Mouse (Mus musculus) urinary bladder, adult 18-20 months (tissue): ENCODE data around the gene Podxl2.

ENCODE experiments used
- DNase-seq, 2 experiments: peaks; one replicate each; pipeline ENCODE4 v3.0.0; 2022; ENCODE audit warnings: low spot score in 2 of 2, mixed read lengths in 2 of 2

Podxl2 gene

DNA sequence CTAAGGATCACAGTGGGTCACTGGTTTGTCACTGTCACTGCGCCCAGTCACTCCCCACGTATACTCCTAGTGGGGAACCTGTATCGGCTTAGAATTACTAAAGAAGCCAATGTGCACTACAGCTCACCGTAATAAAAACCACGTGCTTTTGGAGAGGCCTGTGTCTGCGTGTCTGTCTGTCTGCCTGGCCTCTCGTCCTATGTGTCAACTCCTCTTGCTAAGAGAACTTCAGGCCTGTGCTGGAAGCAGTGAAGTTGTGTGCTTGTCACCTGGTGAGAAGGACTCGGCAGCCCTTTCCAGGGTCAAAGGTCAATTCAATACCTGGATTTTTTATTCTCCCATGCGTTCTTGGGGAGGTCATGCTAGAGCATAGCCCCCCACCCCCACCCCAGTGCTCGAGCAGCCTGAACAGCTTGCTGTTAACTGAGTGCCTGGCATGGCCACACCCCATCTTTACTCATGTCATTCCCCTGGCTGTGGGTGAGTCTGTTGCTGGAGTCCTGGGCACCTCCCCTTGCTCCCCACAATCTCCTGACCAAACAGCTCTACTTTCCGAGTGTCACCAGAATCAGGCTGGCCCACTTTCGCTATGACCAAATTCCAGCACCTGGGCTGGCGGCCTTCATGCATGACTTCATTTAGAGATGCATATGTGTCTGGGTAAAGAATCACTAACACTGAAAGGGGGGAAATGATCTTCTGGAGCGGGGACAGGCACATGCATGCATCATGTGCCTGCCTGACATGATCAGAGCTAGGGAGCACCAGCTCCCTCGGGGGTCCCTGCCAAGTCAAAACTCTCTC is 46.4 kb downstream of the Podxl2 start:
- no peak for DNase-seq

DNA sequence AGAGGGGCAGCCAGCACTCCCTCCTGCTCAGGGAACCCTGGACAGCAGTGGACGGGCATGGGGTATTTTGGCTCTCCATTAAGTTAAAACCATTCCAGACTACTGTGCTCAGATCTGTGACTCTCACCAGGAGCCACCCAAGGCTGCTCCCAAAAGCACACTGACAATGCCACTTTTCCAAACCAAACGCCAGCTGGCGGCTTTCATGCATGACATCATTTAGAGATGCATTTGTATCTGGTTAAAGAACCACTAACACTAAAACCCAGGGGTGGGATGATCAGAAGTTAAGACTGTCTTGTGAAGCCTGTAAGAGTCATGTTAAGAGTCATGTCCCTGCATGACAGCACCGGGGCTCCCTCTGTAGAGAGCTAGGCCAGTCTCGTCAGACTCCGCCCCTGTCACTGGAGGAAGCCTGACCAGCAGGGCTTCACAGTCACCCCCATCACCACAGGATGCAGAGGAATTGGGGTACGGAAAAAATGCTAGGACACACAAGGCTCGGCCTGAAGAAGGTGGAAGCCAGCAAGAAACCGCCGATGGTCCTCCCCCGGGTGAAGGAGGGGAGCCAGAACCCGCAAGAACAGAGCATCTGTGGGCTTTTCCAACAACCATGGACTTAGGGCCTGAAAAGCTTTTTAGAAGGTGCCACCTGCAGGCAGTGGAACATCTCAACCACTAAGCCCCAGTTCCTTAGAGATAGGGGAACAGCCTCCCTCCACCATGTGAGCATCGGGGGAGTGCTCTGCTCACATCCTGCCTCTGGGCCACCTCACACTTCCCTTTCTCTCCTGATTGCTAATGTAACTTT is 47.2 kb downstream of the Podxl2 start:
- no peak for DNase-seq

- DNase-seq, result no peak
These were observed 47.9 kb downstream of the Podxl2 start for GRCm38 (mm10) chr6:88826965-88827364.

DNA sequence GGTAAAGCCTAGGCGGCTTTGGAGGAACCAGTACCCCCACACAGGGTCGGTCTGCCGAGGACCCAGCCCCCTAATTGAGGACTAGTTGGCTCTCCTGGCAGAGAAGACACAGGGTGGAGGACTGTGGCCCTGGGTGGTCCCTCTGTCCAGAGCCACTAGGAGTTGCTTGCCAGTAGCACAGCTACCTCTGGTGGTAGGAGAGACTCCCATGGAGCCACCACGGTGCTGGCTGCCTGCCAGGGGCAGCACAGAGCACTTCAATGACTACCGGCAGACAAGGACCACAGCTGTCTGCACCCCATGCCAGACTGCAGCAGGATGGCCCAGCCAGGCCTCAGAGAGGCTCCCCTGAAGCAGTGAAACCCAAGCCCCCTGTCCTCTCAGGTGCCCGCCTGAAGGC is 48.3 kb downstream of the Podxl2 start:
- DNase-seq, result no peak

- DNase-seq, result no peak
These were observed 48.8 kb downstream of the Podxl2 start for GRCm38 (mm10) chr6:88826088-88826487.

DNA sequence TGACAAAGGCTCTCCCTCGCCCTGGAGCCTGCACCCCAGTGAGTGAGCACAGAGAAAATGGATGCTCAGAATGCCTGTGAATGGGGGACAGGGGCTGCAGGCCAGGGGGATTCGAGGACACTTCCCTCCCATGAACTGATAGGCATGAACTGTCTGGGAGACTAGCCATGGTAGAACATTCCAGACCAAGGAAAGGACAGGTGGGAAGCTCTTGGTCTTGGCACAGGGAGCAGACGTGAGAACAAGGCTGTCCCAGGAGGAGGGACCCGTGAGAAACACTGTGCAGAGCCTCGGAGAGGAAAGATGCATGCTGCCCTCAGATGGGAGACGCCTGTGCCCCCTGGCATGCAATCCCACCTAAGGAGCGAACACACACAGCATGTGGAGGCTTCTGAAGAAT is 50.7 kb downstream of the Podxl2 start:
- no peak for DNase-seq

DNA sequence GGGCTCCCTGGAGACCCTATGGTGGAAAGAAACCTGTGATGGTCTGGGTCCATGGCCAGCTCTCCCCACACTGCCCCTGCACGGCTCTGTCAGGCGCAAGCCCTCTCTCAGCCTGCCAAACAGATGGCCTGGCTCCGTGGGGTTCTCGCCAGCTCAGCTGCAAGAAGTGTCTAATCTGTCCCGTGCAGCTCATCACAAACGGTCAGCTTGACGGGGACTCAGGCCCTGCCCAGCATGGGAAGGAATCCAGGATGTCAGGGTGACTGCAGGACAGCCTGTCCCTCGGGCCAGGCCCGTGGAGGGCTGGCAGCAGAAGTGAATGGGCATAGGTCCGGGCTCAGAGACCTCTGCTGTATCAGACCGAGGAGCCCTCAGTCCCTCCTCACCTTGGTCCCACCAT is 52.9 kb downstream of the Podxl2 start:
- DNase-seq, result no peak

DNA sequence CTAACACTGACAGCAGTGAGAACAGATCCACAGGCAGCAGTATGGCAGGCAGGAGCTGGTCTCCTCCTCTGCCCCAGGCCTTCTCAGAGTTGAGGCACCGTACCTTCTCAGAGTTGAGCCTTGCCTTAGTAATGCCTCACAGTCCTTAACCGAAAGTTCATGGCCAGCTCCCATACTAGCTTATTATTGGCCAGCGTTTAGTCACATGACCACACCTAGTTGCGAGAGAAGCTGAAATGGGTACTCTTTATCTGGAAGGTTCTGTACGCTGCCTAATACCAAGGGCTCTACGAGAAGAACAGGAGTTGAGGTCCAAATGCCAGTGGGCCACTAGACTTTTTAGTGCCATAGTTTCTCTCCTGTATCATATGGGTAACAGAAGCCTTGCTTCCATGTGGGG is 53.5 kb downstream of the Podxl2 start:
- DNase-seq, result no peak

DNA sequence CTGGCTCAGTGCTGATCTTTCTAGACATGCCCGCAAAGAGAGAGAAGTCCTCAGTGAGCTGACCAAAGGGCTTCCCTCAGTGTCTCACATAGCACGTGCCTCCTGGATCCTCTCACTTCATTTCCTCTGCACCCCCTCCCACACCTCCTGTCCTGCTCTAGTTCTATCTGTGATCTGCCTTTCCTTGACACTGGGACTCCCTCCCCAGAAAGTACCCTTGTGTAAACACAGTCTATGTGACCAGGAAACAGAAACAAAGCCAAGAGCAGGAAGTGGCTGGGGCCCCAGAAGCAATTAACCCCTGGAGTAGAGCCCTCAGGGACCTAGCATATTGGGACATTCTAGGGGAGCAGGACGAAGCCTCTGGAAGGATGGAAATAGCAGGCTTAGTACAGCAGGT is 54.0 kb downstream of the Podxl2 start:
- no peak for DNase-seq

DNA sequence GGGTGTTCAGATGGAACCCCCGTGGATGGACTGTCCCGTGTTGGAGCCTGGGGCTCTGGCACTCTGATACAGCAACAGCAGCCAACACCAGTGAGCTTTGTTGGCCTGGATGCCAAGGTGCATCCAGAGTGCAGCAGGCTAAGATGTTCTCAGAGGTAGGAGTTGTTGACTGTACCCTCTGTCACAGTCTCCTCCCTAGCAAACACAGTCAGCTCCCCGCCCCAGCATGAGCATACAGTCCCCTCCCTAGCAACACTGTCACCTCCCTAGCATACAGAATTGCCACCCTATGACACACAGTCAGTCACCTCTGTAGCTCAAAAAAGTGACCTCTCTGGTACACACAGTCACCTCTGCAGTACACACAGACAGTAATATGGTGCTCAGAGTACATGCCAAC is 57.9 kb downstream of the Podxl2 start:
- DNase-seq, result no peak

DNA sequence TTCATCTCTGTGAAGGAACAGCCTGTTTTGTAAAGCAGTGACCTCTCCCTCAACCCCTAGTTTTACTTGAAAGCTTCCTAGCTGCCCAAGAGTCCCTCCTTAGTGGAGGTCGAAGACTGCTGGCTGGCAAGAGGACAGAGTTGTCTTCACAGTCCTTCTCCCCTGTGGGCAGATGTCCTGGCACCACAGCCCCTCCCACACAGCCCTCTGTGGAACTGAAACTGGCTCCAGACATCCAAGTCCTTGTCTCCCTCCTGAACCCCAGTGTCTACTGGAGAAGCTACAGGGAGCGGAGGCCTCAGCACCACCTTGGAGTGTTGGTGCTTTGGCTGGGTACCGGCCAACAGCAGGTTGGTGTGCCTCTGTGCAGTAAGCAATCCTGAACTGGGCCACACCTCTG is 59.4 kb downstream of the Podxl2 start:
- no peak for DNase-seq

DNA sequence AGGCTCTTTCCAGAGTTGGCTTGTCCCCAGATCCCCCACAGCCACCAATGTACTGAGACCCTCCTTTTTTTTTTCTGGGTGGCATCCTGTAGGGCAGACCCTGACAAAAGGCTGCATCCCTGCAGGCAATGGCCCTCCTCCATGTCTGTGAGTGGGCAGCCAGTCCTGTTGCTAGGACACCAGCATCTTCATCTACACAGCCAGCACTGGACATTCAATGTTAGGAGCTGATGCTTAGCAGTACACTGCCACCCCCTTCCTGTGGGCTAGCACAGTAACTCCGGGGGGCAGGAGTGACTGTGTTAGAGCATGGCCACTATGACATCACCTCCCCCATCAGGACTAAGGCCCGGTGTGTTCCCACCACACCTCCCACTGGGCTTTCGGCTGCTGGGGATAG is 59.8 kb downstream of the Podxl2 start:
- DNase-seq, result no peak

DNA sequence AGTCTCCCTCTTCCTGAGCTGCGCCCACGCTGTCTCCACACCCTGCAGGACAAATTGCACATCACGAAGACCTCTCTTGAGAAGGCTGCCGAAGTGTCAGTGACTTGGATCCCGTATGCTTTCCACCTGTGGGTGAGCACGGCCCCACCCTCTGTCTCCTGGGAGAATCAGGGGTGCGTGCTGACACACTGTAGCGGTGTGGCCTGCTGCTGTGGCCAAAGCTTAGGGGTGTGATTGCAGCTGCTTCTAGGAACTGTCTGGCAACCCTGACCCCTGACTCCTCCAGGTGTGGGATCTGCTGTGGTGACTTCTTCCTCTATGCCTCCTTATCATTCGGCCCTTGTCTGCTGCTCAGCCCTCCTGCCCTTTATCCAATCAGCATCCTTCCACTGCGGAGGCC is 61.0 kb downstream of the Podxl2 start:
- DNase-seq, result no peak

DNA sequence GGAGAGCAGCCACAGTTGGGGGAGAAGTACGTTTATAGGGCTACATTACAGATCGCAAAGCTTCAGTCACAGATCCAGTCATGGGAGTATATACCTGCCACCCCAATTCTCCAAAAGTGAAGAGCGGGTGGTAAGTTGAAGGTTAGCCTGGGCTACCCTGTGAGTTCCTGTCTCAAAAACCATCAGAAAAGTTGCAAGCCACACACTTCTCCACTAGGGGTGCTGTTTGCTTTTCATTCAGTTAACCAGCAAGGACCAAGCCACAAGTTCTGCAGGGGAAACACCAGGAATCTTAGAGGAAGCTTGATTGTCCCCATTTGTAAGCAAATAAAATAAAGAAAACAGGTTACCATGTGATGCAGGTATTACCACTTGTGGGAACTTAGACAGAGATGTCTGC is 62.0 kb downstream of the Podxl2 start:
- no peak for DNase-seq

DNA sequence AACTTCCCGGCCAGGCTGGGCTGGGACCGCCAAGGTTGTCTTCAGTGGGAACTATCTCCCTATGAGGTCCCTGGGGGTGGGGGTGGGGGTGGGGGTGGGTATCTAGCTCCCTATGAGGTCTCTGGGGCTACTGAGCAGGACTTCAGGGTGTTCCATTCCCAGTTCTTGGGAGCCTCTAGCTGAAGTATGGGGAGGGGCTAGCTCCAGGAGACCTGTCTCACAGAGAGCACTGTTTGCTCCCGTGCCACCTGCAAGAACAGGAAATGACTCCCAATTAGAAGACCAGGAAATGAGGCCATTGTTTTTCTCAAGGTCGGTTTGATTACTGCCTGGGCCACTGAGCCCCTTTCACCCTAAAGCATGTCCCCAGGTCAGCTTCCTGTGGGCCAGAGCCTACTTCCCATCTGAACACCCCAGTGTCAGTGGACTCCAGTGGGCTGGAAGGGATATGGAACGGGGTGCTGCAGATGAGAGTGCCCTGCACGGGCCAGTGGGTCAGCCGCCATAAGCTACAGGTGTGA is 62.9 kb downstream of the Podxl2 start:
- no peak for DNase-seq

- no peak for DNase-seq
These were observed 63.4 kb downstream of the Podxl2 start for GRCm38 (mm10) chr6:88811396-88811795.

DNA sequence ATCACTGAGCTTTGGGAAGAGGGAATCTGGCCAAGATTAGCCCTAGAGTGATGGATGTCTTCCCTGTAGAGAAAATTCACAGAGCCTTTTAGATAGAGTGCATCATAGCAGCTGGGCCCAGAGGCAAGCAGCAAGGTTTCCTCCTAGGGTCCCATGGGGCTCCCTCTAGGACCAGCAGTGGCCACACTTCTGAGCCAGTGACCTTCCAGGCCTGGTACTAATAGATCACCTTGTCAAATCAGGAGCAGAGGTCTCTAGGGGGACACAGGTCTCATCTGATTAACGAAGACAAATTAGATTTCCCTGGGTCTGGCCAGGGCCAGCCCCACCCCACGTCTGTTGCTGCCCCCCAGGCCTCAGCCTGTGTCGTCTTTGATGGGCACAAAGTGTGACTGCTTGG is 64.6 kb downstream of the Podxl2 start:
- no peak for DNase-seq

GRCm38 (mm10) chr6:88809091-88810037 is 65.5 kb downstream of the Podxl2 start:
- no peak for DNase-seq

- no peak for DNase-seq
These were observed 69.8 kb downstream of the Podxl2 start for GRCm38 (mm10) chr6:88804966-88805577.

DNA sequence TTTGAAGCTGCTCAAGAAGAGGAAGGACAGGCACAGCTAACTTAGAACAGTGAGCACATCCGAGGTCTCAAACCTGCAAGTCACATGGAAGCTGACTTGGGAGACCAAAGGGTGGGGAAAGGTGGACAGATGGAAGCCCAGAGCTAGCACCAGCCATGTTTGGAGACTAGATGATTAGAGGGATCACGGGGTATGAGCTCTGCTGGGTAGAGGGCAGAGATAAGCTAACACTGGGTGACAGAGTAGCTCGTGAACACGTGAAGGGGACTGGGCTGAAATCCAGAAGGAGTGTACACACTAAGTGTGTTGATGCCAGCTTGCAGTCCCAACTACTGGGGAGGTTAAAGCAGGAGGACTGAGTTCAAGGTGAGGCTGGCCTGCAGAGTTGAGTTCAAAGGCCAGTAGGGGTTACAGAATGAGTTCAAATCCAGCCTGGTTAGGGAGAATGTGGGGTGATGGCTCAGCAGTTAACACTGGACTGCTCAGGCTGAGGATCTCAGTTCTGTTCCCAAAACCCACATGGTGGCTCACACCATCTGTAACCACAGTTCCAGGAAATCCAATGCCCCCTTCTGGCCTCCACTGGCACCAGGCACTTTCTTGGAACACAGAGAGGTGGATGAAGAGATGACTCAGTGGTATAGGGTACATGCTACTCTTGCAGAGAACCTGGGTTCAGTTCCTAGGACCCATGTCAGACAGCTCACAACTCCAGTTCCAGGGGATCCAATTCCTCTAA is 70.7 kb downstream of the Podxl2 start:
- no peak for DNase-seq

DNA sequence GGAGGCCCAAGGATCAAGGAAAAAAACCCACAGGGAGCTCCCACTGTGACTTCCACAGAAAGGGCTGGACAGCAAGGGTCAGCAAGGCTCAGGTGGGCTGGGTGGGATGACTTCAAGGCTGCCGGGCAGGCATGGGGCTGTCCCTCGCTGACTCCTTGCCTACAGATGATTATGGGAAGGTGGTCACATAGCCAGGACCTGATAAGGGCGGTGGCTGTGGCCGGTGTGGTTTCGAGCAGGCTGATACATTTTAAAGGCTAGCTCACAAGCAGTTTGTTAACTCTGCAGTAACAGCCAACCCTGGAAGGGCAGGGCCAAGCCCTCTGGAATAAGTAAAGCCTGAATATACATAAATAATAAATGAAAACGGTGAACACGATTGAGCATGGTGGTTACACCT is 71.8 kb downstream of the Podxl2 start:
- DNase-seq, result no peak
